Mouse (Mus musculus): ENCODE data around the gene Pus3. TPM values are rescaled to one million over a fixed set of nuclear protein-coding genes. Genes with fewer than 3 reads are reported as not detected.

Pus3 gene
- 1 to 10 TPM; 3.0 to 4.4 TPM for total RNA-seq (2023)

DNA sequence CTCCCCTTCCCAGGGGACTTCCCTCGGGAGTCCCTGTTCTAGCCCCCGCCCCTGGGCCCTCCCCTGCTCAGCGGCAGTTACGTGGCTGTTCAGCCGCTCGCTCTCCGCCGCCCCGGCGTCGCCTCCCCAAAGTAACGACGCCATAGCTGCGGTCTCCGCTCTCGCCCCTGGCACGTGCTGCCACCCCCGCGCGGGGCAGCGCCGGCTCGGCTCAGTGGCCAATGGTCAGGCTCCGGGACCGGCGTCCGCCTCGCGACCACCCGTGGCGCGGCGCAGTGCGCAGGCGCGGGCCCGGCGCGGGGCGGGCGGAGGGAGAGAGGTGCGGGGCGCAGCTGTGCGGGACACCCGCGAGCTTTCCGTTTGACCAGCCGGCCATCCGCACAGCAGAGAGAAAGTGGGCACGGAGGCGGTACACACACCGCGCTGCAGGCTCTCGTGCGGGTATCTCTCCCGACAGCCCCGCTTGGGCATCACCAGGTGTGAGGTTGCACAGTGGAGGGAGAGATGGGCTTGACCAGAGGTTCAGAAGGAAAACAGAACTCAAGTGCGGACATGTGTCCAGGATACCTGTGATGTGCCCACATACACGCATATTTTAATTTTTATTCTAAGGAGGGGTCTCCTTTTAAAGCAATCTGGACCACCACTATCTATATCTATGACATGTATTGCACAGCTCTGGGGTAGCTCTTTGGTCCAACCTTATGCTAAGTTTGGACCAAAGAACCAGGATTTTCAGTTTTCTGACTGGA lies at the start of gene Pus3, which contains the start of gene Ddx25:
TSS of gene Pus3 (plus strand) at position 339 of the 752 bp plus-strand sequence.
TSS of gene Ddx25 (minus strand) at position 272 of the 752 bp plus-strand sequence.

DNA sequence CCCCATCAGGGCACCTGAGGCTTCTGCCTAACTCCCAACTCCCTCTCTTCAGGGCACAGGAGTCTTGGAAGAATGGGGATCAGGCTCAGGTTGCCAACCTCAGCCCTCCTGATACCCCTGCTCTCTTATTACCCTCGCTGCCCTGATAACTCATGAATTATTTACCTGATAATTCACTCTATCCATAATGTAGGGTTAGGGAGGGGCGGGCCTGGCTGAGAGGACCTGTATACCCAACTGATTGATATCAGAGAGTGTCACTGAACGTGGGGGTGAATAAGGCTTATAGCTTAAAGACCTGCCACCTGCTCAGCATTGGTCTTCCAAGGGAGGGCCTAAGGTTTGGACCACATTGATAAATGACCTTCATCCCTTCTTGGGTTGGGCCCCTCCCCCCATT lies 40.2 kb upstream of the Pus3 start, which contains the start of gene Gm1113:
TSS of gene Gm1113 (minus strand) at position 101 of the 400 bp plus-strand sequence.

GRCm38 (mm10) chr9:35569571-35570534 lies 11.5 kb downstream of the Pus3 start, which contains the start of the genes Pate2 and Hyls1:
Pate2 (plus strand) TSS chr9:35570284.
Hyls1 (minus strand) TSS chr9:35570398.

DNA sequence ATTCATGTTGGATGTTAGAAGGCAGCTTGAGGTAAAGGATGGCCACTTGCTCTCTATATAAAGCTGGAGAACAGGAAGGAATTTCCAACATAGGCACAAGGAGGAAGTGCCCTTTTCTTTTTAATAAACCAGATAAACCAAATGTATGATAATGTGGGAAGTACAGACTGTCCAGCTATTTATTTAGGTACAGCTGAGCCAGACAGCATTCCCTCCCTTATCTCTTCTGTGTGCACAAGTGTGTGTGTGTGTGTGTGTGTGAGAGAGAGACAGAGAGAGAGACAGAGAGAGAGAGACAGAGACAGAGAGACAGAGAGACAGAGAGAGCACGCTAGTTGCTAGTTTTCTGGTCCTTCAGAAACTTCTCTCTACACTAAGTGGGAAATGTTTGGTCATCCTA lies 53.4 kb downstream of the Pus3 start, which contains the start of gene Pate4:
TSS of gene Pate4 (minus strand) at position 101 of the 400 bp plus-strand sequence.

Other genes starting within 250 kb of the Pus3 start
- gene Cdon, start 137.5 kb upstream of the Pus3 start, total RNA-seq (2023): under 1 TPM; 0.57 to 0.73 TPM
- gene Gm1113, start 40.3 kb upstream of the Pus3 start, total RNA-seq (2023): not detected
- under 1 TPM; 0.11 to 0.13 TPM for gene Ddx25, start 67 bp upstream of the Pus3 start, total RNA-seq (2023)
- not detected for gene Pate2, start 11.7 kb downstream of the Pus3 start, total RNA-seq (2023)
- gene Hyls1, start 11.8 kb downstream of the Pus3 start, total RNA-seq (2023): 1 to 10 TPM; 6.7 to 8.3 TPM
- not detected for gene Pate4, start 53.3 kb downstream of the Pus3 start, total RNA-seq (2023)
- gene Pate3, start 89.6 kb downstream of the Pus3 start, total RNA-seq (2023): not detected
- not detected for gene Pate1, start 128.8 kb downstream of the Pus3 start, total RNA-seq (2023)
- not detected for gene Gm17677, start 182.5 kb downstream of the Pus3 start, total RNA-seq (2023)
- gene Gm17727, start 219.5 kb downstream of the Pus3 start, total RNA-seq (2023): not detected
- not detected for gene Gm27235, start 231.5 kb downstream of the Pus3 start, total RNA-seq (2023)
- not detected for gene D730048I06Rik, start 231.5 kb downstream of the Pus3 start, total RNA-seq (2023)

All from neutrophil, adult 59 days (primary cell).